Mouse (Mus musculus) heart, embryonic 14.5 days (tissue): ENCODE measurements around the gene Gm14180. TPM values are rescaled to one million over a fixed set of nuclear protein-coding genes. Genes with fewer than 3 reads are reported as not detected.
"Not testable (repeated sequence)": the region's sequence is repeated elsewhere in the genome, so short reads cannot be mapped to it uniquely, and the experiment has no call there.

Experiments
- ATAC-seq: fragments of 200-750 bp; cut with Nextera tagmentation; 2 replicates; pipeline ENCODE4 v1.8.0; 2017; ENCODE audit warnings: low read depth, moderate TSS enrichment; ENCODE audit not compliant: insufficient number of reproducible peaks, insufficient read depth, low FRiP score
- H3K27ac ChIP-seq, 2 experiments: fragments of 200-500 bp in 1 of 2; fragments of 300-500 bp in 1 of 2; sonication (generic) in 1 of 2; replicated peaks in 1 of 2; 2 replicates each; pipeline ENCODE4 v1.5.1; 2012 to 2014; ENCODE audit warnings: low read depth in 2 of 2, low read length in 2 of 2, control low read depth in 1 of 2, mild to moderate bottlenecking in 1 of 2, mixed read lengths in 1 of 2; ENCODE audit not compliant: control insufficient read depth in 1 of 2, insufficient read depth in 1 of 2
- H3K27me3 ChIP-seq: fragments of 300-500 bp; sonication (generic); 2 replicates; pipeline ENCODE4 v1.6.1; 2014; ENCODE audit warnings: mild to moderate bottlenecking, low read length, control low read depth; ENCODE audit not compliant: control insufficient read depth, insufficient read depth
- H3K36me3 ChIP-seq: fragments of 300-500 bp; sonication (generic); 2 replicates; pipeline ENCODE4 v1.6.1; 2014; ENCODE audit warnings: mild to moderate bottlenecking, control low read depth, low read length, mixed read lengths; ENCODE audit not compliant: control insufficient read depth, insufficient read depth
- H3K4me1 ChIP-seq, 2 experiments: fragments of 200-500 bp in 1 of 2; fragments of 300-500 bp in 1 of 2; sonication (generic) in 1 of 2; 2 replicates each; pipeline ENCODE4 v1.6.1; 2012 to 2014; ENCODE audit warnings: low read length in 2 of 2, control low read depth in 1 of 2, mixed read lengths in 1 of 2; ENCODE audit not compliant: control insufficient read depth in 2 of 2, insufficient read depth in 2 of 2
- H3K4me2 ChIP-seq: fragments of 300-500 bp; sonication (generic); 2 replicates; pipeline ENCODE4 v1.6.1; 2014; ENCODE audit warnings: mild to moderate bottlenecking, low read length
- H3K4me3 ChIP-seq, 2 experiments: fragments of 200-500 bp in 1 of 2; fragments of 300-500 bp in 1 of 2; sonication (generic) in 1 of 2; 2 replicates each; pipeline ENCODE4 v1.5.1; 2012 to 2014; ENCODE audit warnings: low read length in 2 of 2, mild to moderate bottlenecking in 2 of 2, control low read depth in 1 of 2, low read depth in 1 of 2, moderate library complexity in 1 of 2; ENCODE audit not compliant: control insufficient read depth in 1 of 2, insufficient read depth in 1 of 2
- H3K9ac ChIP-seq: fragments of 300-500 bp; sonication (generic); 2 replicates; pipeline ENCODE4 v1.6.1; 2014; ENCODE audit warnings: mild to moderate bottlenecking, low read length
- H3K9me3 ChIP-seq: fragments of 300-500 bp; sonication (generic); 2 replicates; pipeline ENCODE4 v1.6.1; 2016; ENCODE audit warnings: low read length, control low read depth; ENCODE audit not compliant: control insufficient read depth
- WGBS: fragments of 180-500 bp; shearing (Covaris S2); extraction: QIAGEN DNeasy Blood & Tissue Kit; methylation state at CpG from one replicate; pipeline ENCODE4 v1.1.7; 2014; 5-methylcytosine and 5-hydroxymethylcytosine counted together
- polyA plus RNA-seq: library from polyadenylated mRNA; unstranded; fragments of >200 nt; fragmentation: Nextera tagmentation; extraction: Ambion mirVana; gene quantifications from 2 replicates; pipeline ENCODE4 v1.2.1, GENCODE M21; 2014

Gm14180 gene
- not detected in 2 replicates for polyA plus RNA-seq

DNA sequence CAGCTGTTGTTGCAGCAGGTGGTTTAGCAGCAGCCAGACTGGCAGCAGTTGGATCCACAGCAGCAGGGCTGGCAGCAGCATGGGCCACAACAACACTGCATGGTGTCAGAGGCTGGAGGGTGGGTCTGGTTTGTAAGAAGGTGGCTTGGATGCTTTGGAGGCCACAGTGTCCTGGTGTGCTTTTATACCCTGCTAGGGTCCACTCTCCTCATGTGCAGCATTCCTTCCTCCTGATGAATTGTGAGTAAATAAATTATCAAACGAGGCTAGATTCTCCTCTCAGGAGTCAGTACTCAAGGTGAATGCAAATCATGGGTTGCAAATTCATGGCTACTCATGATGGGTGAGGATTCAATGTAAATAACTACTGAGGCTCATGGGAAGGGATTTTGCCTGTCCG is at the start of gene Gm14180:
Gene Gm14180 (minus strand): TSS at position 101 of the 400 bp plus-strand sequence.
- Histone ChIP-seq H3K27ac (no peak within 1 kb of the TSS), H3K4me2 (no peak within 1 kb of the TSS), H3K4me3 (no peak within 1 kb of the TSS), H3K9ac (no peak within 1 kb of the TSS), H3K27me3 (no peaks in the 10 kb centered on the region), H3K36me3 (no peaks in the 10 kb centered on the region), H3K4me1 (no peaks in the 10 kb centered on the region), H3K9me3 (no peaks in the 10 kb centered on the region)
- WGBS, result 58% methylated on average over 2 of the region's 2 CpGs
- no peak for ATAC-seq

DNA sequence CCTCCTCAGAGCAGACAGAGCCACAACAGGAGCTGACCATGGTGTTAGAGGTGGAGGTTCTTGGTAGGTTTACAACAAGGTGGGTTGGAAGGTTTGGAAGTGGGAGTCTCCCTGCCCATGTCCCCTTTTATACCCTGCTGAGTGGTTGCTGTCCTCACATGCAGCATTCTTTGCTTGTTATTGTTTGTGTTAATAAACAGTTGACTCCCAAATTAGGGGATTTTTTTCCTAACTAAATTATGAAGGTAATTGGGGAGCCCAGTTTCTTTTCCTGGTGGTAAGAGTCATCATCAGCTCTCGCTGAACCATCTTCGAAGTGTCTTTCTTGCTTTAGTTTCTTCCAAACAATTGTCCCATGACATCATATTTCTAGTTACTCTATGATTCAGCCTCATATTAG is 46.5 kb upstream of the Gm14180 start, which contains the start of gene Krtap4-8:
Gene Krtap4-8 (minus strand): TSS at position 101 of the 400 bp plus-strand sequence.
- H3K36me3 ChIP-seq, result no peaks in the 10 kb centered on the region
- H3K4me1 ChIP-seq, result no peaks in the 10 kb centered on the region
- WGBS, result 87% methylated on average over 2 of the region's 2 CpGs
- H3K4me3 ChIP-seq, result no peak within 1 kb of the TSS
- H3K9me3 ChIP-seq, result no peaks in the 10 kb centered on the region
- no peaks in the 10 kb centered on the region for H3K27me3 ChIP-seq
- no peak within 1 kb of the TSS for H3K27ac ChIP-seq
- no peak within 1 kb of the TSS for H3K9ac ChIP-seq
- no peak for ATAC-seq
- no peak within 1 kb of the TSS for H3K4me2 ChIP-seq

- Histone ChIP-seq H3K27ac (no peak overlapping the region), H3K4me2 (no peak overlapping the region), H3K27me3 (no peaks in the 10 kb centered on the region), H3K9me3 (no peaks in the 10 kb centered on the region), H3K4me1 (no peaks in the 10 kb centered on the region), H3K9ac (no peak overlapping the region), H3K4me3 (no peak overlapping the region), H3K36me3 (no peaks in the 10 kb centered on the region)
- no peak for ATAC-seq
- 71% methylated on average over 7 of the region's 7 CpGs for WGBS
Measured at GRCm38 (mm10) chr11:99778401-99778800, 44.3 kb upstream of the Gm14180 start.

GRCm38 (mm10) chr11:99772813-99773212 is 38.7 kb upstream of the Gm14180 start, which contains the start of gene Gm11595:
Gene Gm11595 (minus strand): TSS chr11:99772913.
- not testable (repeated sequence) for H3K9me3 ChIP-seq, H3K4me1 ChIP-seq, H3K4me2 ChIP-seq, H3K27ac ChIP-seq, H3K9ac ChIP-seq, ATAC-seq, H3K4me3 ChIP-seq, H3K27me3 ChIP-seq, H3K36me3 ChIP-seq

GRCm38 (mm10) chr11:99768410-99768809 is 34.3 kb upstream of the Gm14180 start:
- no peaks in the 10 kb centered on the region for H3K4me1 ChIP-seq
- no peak overlapping the region for H3K27ac ChIP-seq
- H3K9ac ChIP-seq, result no peak overlapping the region
- H3K9me3 ChIP-seq, result no peaks in the 10 kb centered on the region
- no peak overlapping the region for H3K4me3 ChIP-seq
- ATAC-seq, result no peak
- WGBS, result 70% methylated on average over 2 of the region's 2 CpGs
- no peaks in the 10 kb centered on the region for H3K27me3 ChIP-seq
- H3K4me2 ChIP-seq, result no peak overlapping the region
- no peaks in the 10 kb centered on the region for H3K36me3 ChIP-seq

DNA sequence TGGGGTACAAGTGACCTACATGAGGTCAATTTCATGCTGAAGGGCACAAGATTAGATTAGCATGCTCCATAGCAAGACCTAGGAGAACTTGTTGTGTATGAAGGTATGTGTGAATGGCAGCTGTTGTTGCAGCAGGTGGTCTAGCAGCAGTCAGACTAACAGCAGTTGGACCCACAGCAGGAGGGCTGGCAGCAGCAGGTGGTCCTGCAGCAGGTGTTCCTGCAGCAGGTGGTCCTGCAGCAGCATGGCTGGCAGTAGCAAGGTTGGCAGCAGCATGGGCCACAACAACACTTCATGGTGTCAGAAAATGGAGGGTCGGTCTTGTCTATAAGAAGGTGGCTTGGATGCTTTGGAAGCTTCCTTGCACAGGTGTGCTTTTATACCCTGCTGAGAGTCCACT is 24.8 kb upstream of the Gm14180 start:
- Histone ChIP-seq H3K9me3 (no peaks in the 10 kb centered on the region), H3K27ac (no peak overlapping the region), H3K36me3 (no peaks in the 10 kb centered on the region), H3K9ac (no peak overlapping the region), H3K4me3 (no peak overlapping the region), H3K27me3 (no peaks in the 10 kb centered on the region), H3K4me2 (no peak overlapping the region), H3K4me1 (no peaks in the 10 kb centered on the region)
- WGBS, result 89% methylated on average over 1 of the region's 1 CpGs
- no peak for ATAC-seq

GRCm38 (mm10) chr11:99743985-99744384 is 9.9 kb upstream of the Gm14180 start:
- Histone ChIP-seq H3K27me3 (no peaks in the 10 kb centered on the region), H3K27ac (no peak overlapping the region), H3K4me3 (no peak overlapping the region), H3K4me2 (no peak overlapping the region), H3K4me1 (no peaks in the 10 kb centered on the region), H3K36me3 (no peaks in the 10 kb centered on the region), H3K9me3 (no peaks in the 10 kb centered on the region), H3K9ac (no peak overlapping the region)
- ATAC-seq, result no peak
- WGBS, result 73% methylated on average over 3 of the region's 3 CpGs

GRCm38 (mm10) chr11:99724061-99724460 is 10.0 kb downstream of the Gm14180 start:
- ATAC-seq, result no peak
- Histone ChIP-seq H3K27ac (no peak overlapping the region), H3K27me3 (no peaks in the 10 kb centered on the region), H3K4me3 (no peak overlapping the region), H3K9me3 (no peaks in the 10 kb centered on the region), H3K4me1 (no peaks in the 10 kb centered on the region), H3K36me3 (no peaks in the 10 kb centered on the region), H3K9ac (no peak overlapping the region), H3K4me2 (no peak overlapping the region)
- 80% methylated on average over 2 of the region's 2 CpGs for WGBS
